Mouse (Mus musculus) layer of hippocampus, postnatal 25 days (tissue): Measurements from ENCODE around the gene Ctbp2. TPM values are rescaled to one million over a fixed set of nuclear protein-coding genes. Genes with fewer than 3 reads are reported as not detected.

Experiments
- DNase-seq, 2 experiments: peaks; one replicate each; pipeline ENCODE4 v3.0.0; 2022; ENCODE audit warnings: mixed read lengths in 2 of 2, low spot score in 1 of 2; ENCODE audit errors: extremely low spot score in 1 of 2
- total RNA-seq, 2 experiments: library from RNA; stranded (reverse); gene quantifications; 2 replicates each; pipeline ENCODE4 v1.2.3; 2021

The Ctbp2 gene
- total RNA-seq, 2 experiments from 2014 or later = 44.8 to 47.5 TPM

DNA sequence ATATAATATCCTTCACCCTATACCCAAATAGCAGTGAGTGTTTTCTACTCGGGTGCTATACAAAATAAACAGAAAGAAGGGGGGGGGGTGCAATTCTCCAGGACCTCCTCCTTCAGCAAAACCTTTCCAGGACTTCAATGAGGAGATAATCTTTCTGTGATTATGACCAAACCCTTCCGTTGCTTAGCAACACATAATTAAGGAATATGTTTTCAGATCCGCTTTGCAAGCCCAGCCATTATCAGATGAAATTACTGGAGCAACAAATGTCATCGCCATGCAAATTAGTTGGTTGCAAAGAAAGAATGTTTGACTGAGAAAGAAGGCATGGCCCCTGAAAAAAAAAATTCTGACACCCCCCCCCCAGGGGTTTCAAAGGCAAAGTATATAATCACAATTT, 112.5 kb downstream of the Ctbp2 start:
- DNase-seq = no peak

DNA sequence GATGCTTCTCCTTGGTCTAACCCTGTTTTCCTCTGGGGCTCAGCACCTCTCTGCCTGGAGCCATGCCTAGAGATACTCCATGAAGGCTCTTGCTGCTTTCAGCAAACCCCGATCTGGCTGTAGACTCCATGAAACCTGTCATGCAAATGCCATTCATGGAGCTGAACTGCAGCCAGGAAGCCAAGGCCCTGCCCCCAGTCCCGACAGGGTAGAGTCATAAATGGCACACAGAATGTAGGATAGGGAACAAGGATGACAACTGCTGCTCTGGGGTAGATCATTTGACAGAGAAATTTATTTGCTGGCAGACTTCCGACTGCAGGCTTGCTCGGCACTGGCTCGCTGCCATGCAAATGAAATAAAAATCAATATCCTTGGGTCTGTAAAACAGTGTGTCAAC, 113.0 kb downstream of the Ctbp2 start:
- peak; percentile 29 to 40 for DNase-seq

DNA sequence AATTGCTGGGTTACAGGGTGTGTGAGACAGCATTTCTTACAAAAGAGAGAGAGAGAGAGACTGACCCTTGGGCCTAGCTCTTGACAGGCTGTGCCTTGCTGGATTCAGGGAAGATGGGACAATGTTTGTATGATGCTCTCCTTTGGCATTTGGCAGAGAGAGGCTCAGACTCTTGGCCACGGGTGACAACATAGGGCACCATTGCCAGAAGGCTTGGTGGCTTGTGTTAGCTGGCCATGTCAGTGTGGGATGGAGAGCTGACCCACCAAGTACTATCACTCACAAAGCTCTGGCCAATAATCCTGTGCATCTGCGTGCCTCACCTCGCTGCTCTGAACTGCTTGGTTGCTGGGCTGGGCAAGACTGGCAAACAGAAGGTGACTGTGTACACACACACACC, 113.7 kb downstream of the Ctbp2 start:
- DNase-seq = no peak

GRCm38 (mm10) chr7:133009676-133010075, 114.5 kb downstream of the Ctbp2 start:
- no peak for DNase-seq

- no peak for DNase-seq
These were observed 115.5 kb downstream of the Ctbp2 start for GRCm38 (mm10) chr7:133008663-133009062.

DNA sequence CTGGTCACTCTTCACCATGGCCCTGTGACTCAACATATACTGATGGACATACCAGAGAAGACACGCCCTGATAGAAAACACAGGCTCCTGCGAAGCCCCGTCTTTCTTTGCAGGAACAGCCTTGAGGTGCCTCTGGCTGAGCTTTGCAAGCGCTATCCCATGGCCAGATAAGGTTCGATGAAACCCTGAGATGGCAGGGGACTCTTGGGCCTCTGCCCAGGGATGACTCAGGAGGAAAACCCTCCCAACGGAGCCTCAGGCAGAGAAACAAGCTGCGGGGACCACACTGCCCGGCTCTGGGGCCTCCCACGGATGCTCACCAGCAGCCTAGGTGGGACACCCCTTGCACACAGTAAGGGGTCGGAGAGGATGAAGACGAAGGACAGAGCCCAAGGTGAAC, 116.8 kb downstream of the Ctbp2 start:
- DNase-seq = no peak

GRCm38 (mm10) chr7:133005772-133006171, 118.4 kb downstream of the Ctbp2 start:
- no peak for DNase-seq

- DNase-seq = peak; percentile 75 to 91
These were observed 120.7 kb downstream of the Ctbp2 start for GRCm38 (mm10) chr7:133003421-133003820.

- no peak for DNase-seq
These were observed 121.9 kb downstream of the Ctbp2 start for GRCm38 (mm10) chr7:133002271-133002670.

DNA sequence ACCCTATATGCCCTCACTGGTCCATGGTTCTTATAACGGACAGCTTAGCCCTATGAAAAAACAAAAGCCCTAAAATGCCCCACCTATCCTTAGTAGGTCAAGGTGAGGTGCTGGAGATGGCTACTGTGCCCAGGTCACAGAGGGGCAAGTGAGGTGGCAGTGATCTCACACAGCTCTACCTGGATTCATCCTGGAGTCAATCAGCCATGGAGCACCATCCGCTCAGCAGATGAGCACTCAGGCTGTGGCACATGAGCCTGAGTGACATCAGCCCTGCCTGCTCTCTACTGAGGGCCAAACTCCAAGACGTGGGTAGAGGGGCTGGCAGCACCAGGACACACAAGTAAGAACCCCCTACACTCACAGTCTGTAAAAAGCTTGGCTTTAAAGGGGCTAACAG, 122.8 kb downstream of the Ctbp2 start:
- peak in 1 of 2 experiments; percentile 3 for DNase-seq

DNA sequence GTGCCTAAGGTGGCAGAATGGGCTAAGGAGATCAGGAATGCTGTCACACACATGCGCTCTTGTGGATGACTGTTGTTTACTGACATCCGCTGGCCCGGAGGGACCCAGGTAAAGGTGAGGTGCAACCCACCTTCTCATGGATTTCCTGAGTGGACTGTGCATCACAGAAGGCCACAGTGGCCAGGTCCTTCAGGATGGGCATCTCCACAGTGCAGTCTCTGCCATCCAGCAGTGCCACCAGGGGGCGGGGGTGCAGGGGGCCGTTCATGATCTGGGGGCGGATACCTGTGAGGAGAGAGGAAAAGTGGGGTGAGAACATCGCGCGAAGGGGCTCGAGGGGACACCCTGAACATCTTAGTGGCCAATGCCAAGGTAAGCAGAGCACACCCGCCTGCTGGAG, 125.1 kb downstream of the Ctbp2 start:
- peak in 1 of 2 experiments; percentile 1 for DNase-seq

- DNase-seq = no peak
These were observed 125.5 kb downstream of the Ctbp2 start for GRCm38 (mm10) chr7:132998639-132999038.

DNA sequence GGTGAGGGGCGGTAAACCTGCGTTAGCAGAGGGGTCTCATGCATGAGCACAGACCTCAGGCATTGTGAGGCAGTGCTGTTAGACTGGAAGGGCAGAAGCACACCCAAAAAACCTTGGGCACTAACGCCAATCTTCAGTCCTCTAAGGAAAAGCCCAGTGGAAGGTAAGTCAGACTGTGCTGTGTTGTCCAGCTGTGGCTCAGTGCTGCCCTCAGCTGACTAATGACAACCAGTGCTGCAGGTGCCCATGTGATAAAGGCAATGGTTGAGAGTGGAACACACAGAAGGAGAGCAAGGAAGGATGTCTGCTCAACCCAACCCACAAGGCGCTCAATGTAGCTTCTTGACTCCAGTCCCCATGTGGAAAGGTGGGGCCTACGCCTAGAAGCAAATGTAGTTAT, 127.8 kb downstream of the Ctbp2 start:
- DNase-seq = peak; percentile 16 to 25

DNA sequence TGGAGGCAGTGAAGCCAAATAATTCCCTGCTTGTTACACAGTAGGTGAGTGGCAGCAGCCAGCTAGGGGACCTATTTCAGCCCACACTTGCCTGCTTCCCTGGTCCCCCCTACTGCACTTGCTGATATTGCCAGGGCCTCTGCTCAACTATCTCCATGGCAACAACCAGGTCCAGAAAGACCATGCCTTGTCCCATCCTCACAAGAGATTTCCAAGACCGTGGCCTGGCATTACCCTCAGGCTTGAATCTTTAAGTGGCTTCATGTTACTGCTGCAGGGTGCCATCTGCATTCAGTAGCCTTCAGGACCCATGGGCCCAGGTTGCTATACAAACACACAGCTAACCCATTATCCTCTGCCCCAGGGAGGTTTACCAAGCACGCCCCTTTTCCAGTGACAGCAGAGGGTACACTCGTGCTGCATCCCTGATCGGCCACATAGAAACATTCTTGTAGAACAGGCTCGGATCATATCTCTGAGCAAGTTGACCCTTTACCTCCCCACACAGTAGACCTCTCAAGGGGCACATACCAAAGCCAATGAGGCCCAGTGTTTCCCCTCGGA, 129.4 kb downstream of the Ctbp2 start:
- no peak for DNase-seq

DNA sequence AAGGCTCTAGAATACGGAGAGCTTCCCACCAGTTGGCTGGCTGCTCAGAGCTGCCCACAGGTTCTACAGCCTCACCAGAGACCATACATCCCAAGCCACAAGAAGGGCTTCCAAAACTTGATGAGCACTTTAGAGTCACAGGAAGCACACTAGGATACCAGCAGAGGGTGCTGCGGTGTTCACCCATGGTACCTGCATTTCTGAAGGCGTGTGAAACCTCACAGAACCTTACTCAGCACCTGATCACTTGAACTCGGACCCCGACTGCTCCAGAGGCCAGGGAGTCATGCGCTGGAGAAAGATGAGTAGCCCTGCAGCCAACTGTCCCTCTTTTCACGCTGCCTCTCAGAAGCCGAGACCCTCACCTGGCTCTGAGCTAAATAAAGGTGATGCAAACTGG, 130.0 kb downstream of the Ctbp2 start:
- DNase-seq = no peak

GRCm38 (mm10) chr7:132992967-132993615, 131.1 kb downstream of the Ctbp2 start:
- no peak for DNase-seq

GRCm38 (mm10) chr7:132991240-132991900, 132.8 kb downstream of the Ctbp2 start:
- no peak for DNase-seq

DNA sequence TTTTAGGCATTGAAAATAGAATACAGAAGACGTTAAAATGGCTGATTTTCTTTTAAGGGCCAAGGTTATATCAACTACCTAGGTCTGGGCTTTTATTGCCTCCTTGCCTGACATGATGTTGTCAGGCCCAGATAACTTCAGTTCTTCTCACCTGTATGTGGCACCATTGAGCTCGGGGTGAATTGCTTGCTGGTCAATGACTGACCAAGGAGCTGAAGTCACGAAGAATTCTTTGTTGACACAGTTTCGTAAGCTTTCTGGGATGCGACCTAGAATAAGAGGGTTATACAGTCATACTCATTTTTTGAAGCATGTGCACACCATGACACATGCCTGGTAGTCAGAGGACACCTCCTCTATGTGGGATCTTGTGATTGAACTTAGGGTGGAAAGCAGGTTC, 134.3 kb downstream of the Ctbp2 start:
- DNase-seq = no peak

- no peak for DNase-seq
These were observed 141.5 kb downstream of the Ctbp2 start for GRCm38 (mm10) chr7:132982639-132983038.

DNA sequence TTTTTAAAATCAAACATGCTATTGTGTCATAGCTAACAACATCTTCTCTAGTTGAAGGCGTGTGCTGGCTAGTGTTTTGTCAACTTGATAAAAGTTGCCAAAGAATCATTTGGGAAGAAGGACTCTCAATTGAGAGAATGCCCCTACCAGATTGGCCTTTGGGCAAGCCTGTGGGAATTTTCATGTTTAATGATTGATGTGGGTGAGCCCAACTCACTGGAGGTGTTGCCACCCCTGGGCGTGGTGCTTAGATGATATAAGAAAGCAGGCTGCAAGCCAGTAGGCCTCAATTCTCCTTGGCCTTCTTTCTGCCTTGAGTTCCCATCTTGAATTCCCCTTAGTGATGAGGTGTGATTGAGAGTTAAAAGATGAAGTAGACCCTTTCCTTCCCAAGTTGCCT, 146.2 kb downstream of the Ctbp2 start:
- DNase-seq = no peak

GRCm38 (mm10) chr7:132976079-132976478, 148.1 kb downstream of the Ctbp2 start:
- no peak for DNase-seq

- DNase-seq = no peak
These were observed 152.1 kb downstream of the Ctbp2 start for GRCm38 (mm10) chr7:132972079-132972478.
